Mouse (Mus musculus): ENCODE measurements around the gene Lats2.
A peak's percentile ranks its signal among the peaks of the same experiment; 100 is the strongest.
"Not testable (repeated sequence)": the region's sequence is repeated elsewhere in the genome, so short reads cannot be mapped to it uniquely, and the experiment has no call there.

Lats2 gene

GRCm38 (mm10) chr14:57758237-57758636 lies at the start of gene Lats2:
Gene Lats2, minus strand, starts transcription at chr14:57758388.
- no peak for DNase-seq (ENCODE audit: low spot score in 2 of 2)

GRCm38 (mm10) chr14:57803731-57804130 lies 45.5 kb upstream of the Lats2 start:
- DNase-seq (ENCODE audit: low spot score in 2 of 2) = no peak

- peak; percentile 92 to 95 for DNase-seq (ENCODE audit: low spot score in 2 of 2)
Observed at GRCm38 (mm10) chr14:57797991-57798931, 40.1 kb upstream of the Lats2 start, which contains the start of gene Sap18. Gene Sap18, plus strand, starts transcription at chr14:57798180.

GRCm38 (mm10) chr14:57797551-57797950 lies 39.4 kb upstream of the Lats2 start:
- peak in 1 of 2 experiments; percentile 4 for DNase-seq (ENCODE audit: low spot score in 2 of 2)

GRCm38 (mm10) chr14:57791171-57791570 lies 33.0 kb upstream of the Lats2 start:
- DNase-seq (ENCODE audit: low spot score in 2 of 2) = no peak

- no peak for DNase-seq (ENCODE audit: low spot score in 2 of 2)
Observed at GRCm38 (mm10) chr14:57789759-57790158, 31.6 kb upstream of the Lats2 start.

- DNase-seq (ENCODE audit: low spot score in 2 of 2) = no peak
Observed at GRCm38 (mm10) chr14:57789311-57789710, 31.1 kb upstream of the Lats2 start.

- no peak for DNase-seq (ENCODE audit: low spot score in 2 of 2)
Observed at GRCm38 (mm10) chr14:57787406-57787805, 29.2 kb upstream of the Lats2 start.

GRCm38 (mm10) chr14:57772157-57772815 lies 14.1 kb upstream of the Lats2 start:
- DNase-seq (ENCODE audit: low spot score in 2 of 2) = no peak

- no peak for DNase-seq (ENCODE audit: low spot score in 2 of 2)
Observed at GRCm38 (mm10) chr14:57769102-57769501, 10.9 kb upstream of the Lats2 start.

GRCm38 (mm10) chr14:57760447-57761412 lies 2.5 kb upstream of the Lats2 start:
- DNase-seq (ENCODE audit: low spot score in 2 of 2) = no peak

- DNase-seq (ENCODE audit: low spot score in 2 of 2) = no peak
Observed at GRCm38 (mm10) chr14:57756094-57756493, 2.1 kb downstream of the Lats2 start.

GRCm38 (mm10) chr14:57755661-57756060 lies 2.5 kb downstream of the Lats2 start:
- DNase-seq (ENCODE audit: low spot score in 2 of 2) = no peak

- DNase-seq (ENCODE audit: low spot score in 2 of 2) = no peak
Observed at GRCm38 (mm10) chr14:57753351-57753992, 4.7 kb downstream of the Lats2 start.

GRCm38 (mm10) chr14:57751006-57751405 lies 7.2 kb downstream of the Lats2 start:
- not testable (repeated sequence) for DNase-seq (ENCODE audit: low spot score in 2 of 2)

GRCm38 (mm10) chr14:57749501-57749900 lies 8.7 kb downstream of the Lats2 start:
- DNase-seq (ENCODE audit: low spot score in 2 of 2) = no peak

GRCm38 (mm10) chr14:57746001-57746771 lies 12.0 kb downstream of the Lats2 start, which contains the start of gene Gm49361:
Gene Gm49361, minus strand, starts transcription at chr14:57746103.
- peak; percentile 77 to 83 for DNase-seq (ENCODE audit: low spot score in 2 of 2)

- DNase-seq (ENCODE audit: low spot score in 2 of 2) = peak; percentile 31 to 37
Observed at GRCm38 (mm10) chr14:57745291-57745969, 12.8 kb downstream of the Lats2 start.

- no peak for DNase-seq (ENCODE audit: low spot score in 2 of 2)
Observed at GRCm38 (mm10) chr14:57744547-57744946, 13.6 kb downstream of the Lats2 start.

GRCm38 (mm10) chr14:57740651-57741050 lies 17.5 kb downstream of the Lats2 start:
- no peak for DNase-seq (ENCODE audit: low spot score in 2 of 2)
